Mouse (Mus musculus) frontal cortex, postnatal 25 days (tissue): ENCODE results near the gene Rabl6.

ENCODE experiments used
- DNase-seq, 2 experiments: peaks; one replicate each; pipeline ENCODE4 v3.0.0; 2022; ENCODE audit warnings: low spot score in 2 of 2

Gene Rabl6

DNA sequence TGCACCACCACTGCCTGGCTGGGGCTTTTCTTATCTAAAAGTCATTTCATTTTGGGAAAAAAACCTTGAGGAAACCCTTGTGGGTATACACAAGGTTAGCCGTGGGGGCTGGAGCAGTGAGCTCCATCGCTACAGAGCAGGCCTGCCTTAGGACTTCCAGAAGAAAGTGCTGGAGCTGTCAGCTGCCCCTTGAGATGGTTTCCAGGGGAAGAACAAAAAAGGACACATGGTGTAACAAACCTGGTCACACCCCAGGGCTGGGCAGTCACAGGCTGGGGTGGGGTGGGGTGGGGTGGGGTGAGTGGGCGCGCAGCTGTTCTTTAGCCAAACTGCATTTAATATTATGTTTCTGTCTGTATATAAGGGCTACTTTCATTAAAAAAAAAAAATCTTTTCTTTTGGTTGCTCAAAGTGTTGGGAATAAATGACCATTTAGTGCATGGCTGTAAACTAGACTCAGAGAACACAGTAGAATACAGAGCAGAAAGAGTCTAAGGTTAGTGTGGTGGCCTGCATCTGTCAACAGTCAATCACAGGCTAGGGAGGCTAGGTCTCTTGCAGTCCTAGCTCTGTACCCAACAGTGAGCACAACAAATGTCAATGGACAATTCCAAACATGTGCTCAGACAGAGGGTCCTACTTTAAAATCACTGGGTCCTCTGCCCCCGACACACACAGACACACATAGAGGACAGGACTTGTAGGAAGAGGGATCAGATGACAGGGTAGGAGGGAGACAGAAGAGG is 11.4 kb downstream of the Rabl6 start:
- no peak for DNase-seq

- no peak for DNase-seq
Observed at GRCm38 (mm10) chr2:25591863-25592262, 16.5 kb downstream of the Rabl6 start.

- DNase-seq: no peak
Observed at GRCm38 (mm10) chr2:25588227-25588907, 20.0 kb downstream of the Rabl6 start.

DNA sequence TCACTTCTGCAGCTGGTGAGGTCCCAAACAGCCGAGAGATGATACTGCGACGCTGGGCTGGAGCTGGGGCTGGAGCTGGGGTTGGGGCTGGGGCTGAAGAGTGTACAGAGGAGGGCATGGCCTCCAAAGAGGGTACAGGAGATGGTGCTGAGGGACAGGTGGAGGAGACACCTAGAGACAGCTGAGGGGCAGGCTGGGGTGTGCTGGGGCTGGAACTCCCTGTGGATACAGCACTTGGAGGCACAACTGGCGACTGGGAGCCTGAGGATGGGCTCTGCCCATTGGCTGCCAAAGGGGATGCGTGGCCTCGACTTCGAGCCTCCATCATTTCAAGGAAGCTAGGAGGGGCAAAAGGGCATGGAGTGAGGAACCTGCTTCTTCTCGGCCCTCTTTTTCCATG is 21.0 kb downstream of the Rabl6 start:
- DNase-seq: no peak

DNA sequence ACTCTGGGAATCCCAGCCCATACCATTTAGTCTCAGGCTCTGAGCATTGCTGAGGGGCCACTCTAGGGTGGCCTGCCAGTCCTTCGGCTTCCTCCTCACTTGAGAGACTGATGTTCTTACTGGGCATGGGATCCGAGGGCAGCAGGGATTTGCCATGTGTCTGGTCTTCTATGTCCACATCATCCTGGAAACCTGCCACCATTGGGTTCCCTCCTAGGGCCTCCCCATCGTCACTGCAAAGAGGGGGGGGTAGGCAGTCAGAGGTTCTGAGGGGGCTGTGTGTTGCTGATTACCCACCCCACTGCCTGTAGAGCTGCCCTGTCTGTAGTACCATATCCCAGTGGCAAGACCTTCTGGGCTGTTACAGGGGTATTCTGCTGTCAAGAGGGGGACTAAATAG is 22.7 kb downstream of the Rabl6 start:
- DNase-seq: no peak

DNA sequence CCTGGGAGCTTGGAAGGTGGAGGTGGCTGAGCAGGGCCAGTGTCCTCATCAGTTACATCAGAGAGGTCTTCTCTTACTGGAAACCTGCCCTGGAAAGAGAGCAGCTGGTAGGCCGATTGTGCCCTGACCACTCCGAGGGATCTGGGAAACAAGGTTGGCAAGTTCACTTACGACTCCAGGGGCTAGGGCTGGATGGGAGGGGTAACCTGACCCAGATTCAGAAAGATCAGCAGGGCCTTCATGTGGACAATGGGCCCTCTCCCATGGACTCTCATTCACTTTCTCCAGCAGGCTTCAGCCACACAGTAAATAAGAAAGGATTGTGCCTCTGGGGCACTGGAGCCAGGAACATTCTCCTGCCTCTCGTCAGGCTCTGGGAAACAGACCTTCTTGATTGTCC is 23.5 kb downstream of the Rabl6 start:
- no peak for DNase-seq

DNA sequence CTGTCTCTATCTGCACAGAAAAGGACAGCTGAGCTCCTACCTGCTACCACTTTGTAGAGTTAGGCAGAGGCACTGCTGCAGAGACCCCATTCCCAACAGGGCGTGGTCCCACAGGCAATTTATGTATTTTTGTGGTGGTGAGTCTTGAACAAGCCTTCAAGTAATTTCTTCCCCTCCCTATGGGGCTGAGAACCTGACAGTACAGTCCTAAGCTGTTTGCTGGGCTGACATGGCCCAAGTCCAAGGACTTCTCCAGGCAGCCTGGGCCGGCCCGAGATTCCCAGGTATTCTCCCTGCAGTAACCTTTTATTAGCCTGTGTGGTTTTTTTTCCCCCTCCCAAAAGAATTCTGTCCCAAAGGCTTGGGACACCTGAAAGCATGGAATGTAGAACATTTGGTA is 24.2 kb downstream of the Rabl6 start:
- no peak for DNase-seq

DNA sequence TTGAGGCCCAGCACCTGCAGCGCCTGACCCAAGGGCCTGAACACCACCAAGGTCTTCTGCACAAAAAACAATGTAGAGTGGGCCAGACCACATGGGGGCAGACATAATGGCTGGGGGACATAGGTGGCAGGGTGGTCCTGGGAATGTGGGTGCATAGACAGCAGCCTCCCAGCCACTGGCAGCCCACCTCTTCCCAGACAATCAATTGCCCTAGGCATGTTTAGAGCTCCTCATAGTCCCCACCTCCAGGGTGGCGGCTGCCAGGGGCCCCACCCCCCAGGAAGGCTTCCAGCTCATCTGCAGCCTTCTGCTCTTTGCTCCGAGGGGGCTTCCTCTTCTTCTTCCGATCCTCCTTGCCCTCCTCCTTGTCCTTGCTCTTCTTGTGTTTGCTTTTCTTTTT is 24.8 kb downstream of the Rabl6 start:
- DNase-seq: no peak

- DNase-seq: peak in 1 of 2 experiments; percentile 19
Observed at GRCm38 (mm10) chr2:25583120-25583481, 25.2 kb downstream of the Rabl6 start.

- DNase-seq: peak; percentile 71 to 84
Observed at GRCm38 (mm10) chr2:25582466-25583119, 25.7 kb downstream of the Rabl6 start.

- no peak for DNase-seq
Observed at GRCm38 (mm10) chr2:25581901-25582301, 26.4 kb downstream of the Rabl6 start.

DNA sequence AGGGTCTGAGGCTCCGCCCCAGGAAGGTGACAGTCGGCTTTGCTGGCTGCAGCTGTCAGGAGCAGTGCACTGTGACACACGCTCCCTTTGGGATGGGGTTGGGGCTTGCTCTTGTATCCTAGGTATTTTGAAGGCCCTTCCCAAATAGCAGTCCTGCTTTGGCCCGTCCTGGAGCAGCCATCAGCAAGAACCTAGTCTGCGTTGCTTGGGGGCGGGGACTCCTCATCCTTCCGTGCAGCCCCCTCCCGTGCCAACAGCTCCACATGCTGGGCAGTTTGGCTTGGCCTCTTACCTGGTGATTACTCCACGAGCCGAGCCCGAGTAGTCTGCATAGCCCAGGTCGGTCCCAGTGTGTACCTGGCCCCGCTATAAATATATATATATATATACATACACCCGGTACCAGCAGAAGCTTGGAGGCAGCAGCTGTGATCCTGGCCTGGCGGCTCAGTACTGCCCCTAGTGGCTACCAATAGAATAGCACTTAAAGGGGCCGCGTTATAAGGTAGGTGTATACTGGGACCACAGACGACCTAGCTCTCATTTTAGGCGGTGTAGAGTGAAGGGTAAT is 26.9 kb downstream of the Rabl6 start, which contains the start of gene Ajm1:
Gene Ajm1 (minus strand): TSS at position 464 of the 571 bp plus-strand sequence.
- peak; percentile 62 to 68 for DNase-seq

DNA sequence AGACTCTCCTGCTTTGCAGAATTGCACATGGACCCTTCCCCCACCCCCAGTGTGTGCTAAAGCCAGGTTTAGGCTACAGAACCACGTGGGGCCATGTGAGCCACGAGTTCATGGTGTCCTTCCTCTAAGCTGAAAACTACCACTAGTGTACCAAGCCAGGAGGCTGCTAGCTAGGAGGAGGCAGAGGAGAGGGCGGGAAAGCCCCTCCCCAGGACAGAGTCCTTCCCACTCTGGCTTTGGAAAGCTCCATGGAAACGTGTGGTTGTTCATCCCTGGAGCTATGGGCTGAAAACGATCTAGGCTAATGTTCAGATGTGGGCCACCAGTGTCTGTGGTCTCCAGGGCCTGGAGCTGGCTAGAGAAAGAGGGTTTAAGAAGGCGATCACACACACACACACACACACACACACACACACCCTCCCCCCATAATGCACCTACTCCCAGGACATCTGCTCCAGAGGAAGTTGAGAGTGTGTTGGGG is 27.7 kb downstream of the Rabl6 start:
- peak in 1 of 2 experiments; percentile 27 for DNase-seq

DNA sequence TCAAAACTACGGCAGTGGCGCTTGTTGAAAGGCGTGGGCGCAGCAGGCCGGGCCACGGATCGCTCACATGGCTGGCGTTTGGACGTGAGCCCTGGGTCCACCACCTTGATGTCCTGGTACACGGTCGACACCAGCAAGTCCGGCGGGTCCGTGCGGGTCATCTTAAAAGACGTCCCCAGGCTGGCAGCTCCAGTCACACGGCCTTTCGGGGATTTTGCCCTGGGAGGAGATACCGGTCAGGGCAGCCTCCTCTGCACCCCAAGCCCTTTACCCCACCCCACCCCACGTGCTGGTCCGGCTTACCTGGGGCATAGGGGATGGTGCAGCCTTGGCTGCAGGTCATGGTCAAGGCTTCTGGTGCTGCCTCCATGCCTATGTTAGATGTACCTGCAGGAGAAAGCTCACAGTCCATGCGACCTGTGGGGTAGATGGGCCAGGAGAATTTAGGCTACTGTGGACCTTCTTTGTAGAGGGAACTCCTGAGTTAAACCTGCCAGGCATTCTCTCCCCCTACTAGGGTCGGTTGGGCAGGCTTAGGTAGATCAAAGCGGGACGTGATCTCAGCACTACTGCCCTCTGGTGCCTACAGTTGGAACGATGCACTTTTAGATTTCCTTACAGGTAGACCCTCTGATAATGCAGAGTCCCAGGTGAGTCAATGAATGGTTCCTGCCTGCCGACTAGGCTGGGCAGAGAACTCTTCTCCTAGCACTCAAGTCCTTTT is 28.4 kb downstream of the Rabl6 start:
- peak in 1 of 2 experiments; percentile 26 for DNase-seq

DNA sequence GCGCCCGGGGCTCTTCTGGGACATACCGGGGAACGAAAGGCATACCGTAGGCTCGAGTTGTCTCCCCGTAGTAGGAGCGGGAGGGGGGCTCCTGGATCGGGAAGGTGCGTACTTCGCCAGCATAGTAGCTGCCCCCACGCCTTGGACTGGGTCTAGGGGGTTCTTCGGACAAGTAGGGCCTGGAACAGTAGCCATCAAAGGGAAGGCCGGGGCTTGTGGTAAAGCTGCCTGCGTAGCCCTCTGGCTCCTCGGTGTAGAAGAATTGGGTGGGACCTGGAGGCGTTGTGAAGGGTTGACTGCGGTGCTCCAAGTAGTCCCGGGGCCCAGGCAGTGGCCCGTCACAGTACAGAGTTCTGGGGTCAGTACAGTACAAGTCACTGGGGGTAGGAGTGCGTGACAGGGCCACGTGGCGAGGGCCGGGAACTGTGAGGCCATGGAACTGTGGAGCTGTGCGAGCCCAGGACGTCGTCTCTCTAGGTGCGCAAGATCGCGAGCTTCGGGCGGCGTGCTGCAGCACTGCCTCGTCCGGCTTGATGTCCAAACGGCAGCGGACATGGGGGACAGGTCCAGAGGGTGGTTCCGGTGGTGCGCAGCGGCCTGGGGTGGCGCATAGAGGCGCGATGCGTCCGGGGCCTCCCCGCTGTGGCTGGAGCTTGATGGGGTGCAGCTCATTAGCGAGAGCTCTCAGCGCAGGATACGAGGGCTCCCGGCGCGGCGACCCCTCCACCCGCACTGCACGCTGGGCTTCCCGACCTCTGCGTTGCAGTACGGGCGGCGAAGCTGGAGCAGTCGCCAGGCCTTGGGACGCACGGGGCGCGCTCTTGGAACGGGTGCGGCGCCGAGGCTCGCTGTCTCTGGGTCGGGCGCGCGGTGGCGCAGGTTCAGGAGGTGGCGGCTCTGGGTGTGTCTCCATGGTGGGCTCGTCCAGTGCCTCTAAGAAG is 29.3 kb downstream of the Rabl6 start:
- DNase-seq: no peak

- DNase-seq: no peak
Observed at GRCm38 (mm10) chr2:25577951-25578795, 30.1 kb downstream of the Rabl6 start.

DNA sequence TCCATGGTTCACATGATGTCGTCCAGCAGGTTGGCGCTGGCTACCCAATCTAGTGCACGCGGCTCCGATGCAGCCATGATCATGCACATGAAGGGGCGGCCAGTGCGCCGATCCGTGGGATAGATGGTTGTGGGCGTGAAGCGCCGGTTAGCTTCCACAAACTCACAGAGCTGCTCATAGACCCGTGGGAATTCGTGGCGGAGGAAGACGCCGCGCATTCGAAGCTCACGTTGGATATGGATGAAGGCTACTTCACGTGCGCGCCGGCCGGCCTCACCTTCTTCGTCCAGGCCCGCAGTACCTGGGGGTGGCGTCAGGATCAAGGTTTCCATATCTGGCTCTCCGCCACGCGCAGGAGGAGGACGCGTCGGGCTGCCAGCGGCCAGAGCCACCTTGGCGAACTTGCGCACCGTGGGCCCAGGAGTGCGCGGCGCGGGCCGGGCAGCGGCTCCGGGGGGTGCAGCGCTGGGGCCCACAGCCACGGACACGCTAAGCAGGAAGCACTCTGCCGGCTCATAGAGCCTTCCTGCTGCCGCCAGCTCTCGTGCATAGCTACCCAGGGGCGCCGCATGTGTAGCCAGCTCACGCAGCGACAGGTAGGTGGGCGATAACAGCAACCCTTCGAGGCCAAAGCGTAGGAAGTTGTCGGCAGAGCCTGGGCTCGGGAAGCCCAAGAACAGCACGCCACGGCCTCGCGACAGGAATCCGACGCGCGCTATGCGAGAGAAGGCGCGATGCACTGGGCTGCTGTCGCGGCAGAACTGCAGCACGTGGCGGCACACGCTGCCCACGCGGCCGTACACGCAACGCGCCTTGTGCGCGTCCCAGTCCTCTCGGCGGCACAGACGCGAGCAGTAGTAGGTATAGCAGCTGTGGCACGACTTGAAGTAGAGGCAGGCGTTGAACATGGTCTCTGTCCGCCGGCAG is 31.1 kb downstream of the Rabl6 start:
- peak in 1 of 2 experiments; percentile 17 for DNase-seq
